In the genomic region with DNA sequence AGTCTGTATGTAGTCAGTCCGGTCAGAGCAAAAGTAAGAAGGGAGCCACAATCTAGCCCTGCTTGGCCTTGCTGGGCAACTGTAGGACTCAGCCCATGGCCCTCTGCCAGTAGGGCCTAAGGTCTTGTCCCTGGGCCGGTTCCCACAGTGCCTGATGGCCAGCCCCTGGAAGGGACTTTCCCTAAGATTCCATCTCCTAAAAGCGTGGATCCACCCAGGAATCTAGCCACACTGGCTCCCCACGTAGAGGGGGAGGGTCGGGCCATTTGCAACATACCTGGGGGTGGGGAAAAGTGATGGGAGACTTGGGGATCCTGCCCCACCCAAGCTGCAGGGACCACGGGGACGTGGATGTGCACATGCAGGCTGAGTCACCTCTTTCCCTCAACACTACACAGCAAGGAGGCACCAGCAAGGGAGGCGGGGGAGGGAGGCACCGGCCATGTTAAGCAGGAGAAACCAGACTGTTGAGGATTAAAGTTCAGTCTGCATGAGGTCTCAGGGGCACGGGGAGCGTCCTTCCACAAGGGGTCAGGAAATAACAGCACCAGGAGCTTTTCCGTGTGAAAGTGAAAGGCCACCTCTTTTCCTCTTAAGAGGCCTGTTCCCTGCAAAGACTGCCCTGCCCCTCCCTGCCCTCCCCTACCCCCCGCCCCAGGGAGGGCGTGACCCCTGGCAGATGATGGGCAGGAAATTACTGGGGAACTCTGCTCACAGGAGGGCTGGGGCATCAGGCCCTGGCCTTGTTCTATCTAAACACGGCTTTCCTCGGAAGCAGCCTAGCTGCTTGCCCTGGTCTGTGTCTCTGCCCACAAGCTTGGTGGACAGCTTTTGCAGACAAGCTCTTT, we compare ENCODE assay signal across 9 mouse cellular contexts. TPM values are rescaled to one million over a fixed set of nuclear protein-coding genes. Genes with fewer than 3 reads are reported as not detected.
A peak's percentile ranks its signal among the peaks of the same experiment; 100 is the strongest.
DNase-seq lines count a peak whose midpoint lies in the region; ATAC-seq and TF ChIP-seq lines count a peak whose summit lies in the region.
"Had no signal": no experiment of that assay in that cellular context is flagged by ENCODE, and none has a peak within 500 bp of the region (broad histone marks: within the 10 kb centered on the region; RNA-seq: fewer than 3 reads in every experiment).

No protein-coding gene starts in this region.

- DNase-seq in spleen, adult 18-20 months: peak; percentile 68 to 72
- no peak for DNase-seq in spleen, adult 12 weeks (ENCODE audit: low spot score)
- peak; percentile 75 to 80 for DNase-seq in lung, adult 18-20 months
- peak; percentile 89 for DNase-seq in stomach, postnatal 0 days (ENCODE audit: low spot score)
- no peak for DNase-seq in cerebellum, postnatal 4 days (ENCODE audit: low spot score in 2 of 2)
- DNase-seq in hindbrain, postnatal 0 days (ENCODE audit: low spot score): no peak

- H3K4me2 ChIP-seq in embryonic facial prominence, embryonic 13.5 days: no peak overlapping the region
- H3K4me2 ChIP-seq in intestine, embryonic 15.5 days (replicated peaks): peak overlapping the region; percentile 34
- peak overlapping the region; percentile 31; the same call in 1 of the 2 replicates for H3K4me2 ChIP-seq in stomach, postnatal 0 days (replicated peaks; ENCODE audit: low read depth)
- H3K4me2 ChIP-seq in hindbrain, postnatal 0 days (ENCODE audit: low read depth, low read length): no peak overlapping the region
- H3K4me2 ChIP-seq: neural tube, embryonic 13.5 days had no signal

- no peak overlapping the region for H3K4me3 ChIP-seq in embryonic facial prominence, embryonic 13.5 days
- H3K4me3 ChIP-seq in intestine, embryonic 15.5 days (replicated peaks): no peak overlapping the region
- H3K4me3 ChIP-seq in stomach, postnatal 0 days (ENCODE audit: low read depth, low read length): no peak overlapping the region
- H3K4me3 ChIP-seq in hindbrain, postnatal 0 days (ENCODE audit: low read length): no peak overlapping the region
- H3K4me3 ChIP-seq: neural tube, embryonic 13.5 days had no signal

- peaks cover 38% of the 10 kb centered on the region for H3K4me1 ChIP-seq in embryonic facial prominence, embryonic 13.5 days
- peaks cover 45% of the 10 kb centered on the region for H3K4me1 ChIP-seq in intestine, embryonic 15.5 days (replicated peaks)
- H3K4me1 ChIP-seq in stomach, postnatal 0 days (replicated peaks; ENCODE audit: control insufficient read depth, insufficient read depth): peaks cover 8% of the 10 kb centered on the region
- 0 out of 2 replicates have a peak, but pooled peaks cover 6% of the 10 kb centered on the region for H3K4me1 ChIP-seq in hindbrain, postnatal 0 days (ENCODE audit: insufficient read depth, low read length)

- peaks cover 18% of the 10 kb centered on the region for H3K27me3 ChIP-seq in embryonic facial prominence, embryonic 13.5 days
- no peaks in the 10 kb centered on the region for H3K27me3 ChIP-seq in intestine, embryonic 15.5 days (replicated peaks)
- H3K27me3 ChIP-seq in stomach, postnatal 0 days (ENCODE audit: control insufficient read depth, insufficient read depth, low read length): no peaks in the 10 kb centered on the region
- H3K27me3 ChIP-seq in hindbrain, postnatal 0 days (ENCODE audit: insufficient read depth, low read length): no peaks in the 10 kb centered on the region

- peak; percentile 37; the same call in 1 of the 2 replicates for TF ChIP-seq CTCF in stomach, postnatal 0 days (IDR thresholded peaks at IDR 0.05; ENCODE audit: low read depth)
- no peak for TF ChIP-seq CTCF in hindbrain, postnatal 0 days (IDR thresholded peaks at IDR 0.05; ENCODE audit: low read depth)

- H3K9ac ChIP-seq in embryonic facial prominence, embryonic 13.5 days: peak overlapping the region; percentile 46; the same call in 1 of the 2 replicates
- H3K9ac ChIP-seq in intestine, embryonic 15.5 days: no peak overlapping the region
- peak overlapping the region; percentile 23; the same call in 1 of the 2 replicates for H3K9ac ChIP-seq in stomach, postnatal 0 days (ENCODE audit: low read length)
- no peak overlapping the region for H3K9ac ChIP-seq in hindbrain, postnatal 0 days (replicated peaks; ENCODE audit: low read length)
- H3K9ac ChIP-seq: neural tube, embryonic 13.5 days had no signal

- H3K27ac ChIP-seq in embryonic facial prominence, embryonic 13.5 days: peak overlapping the region; percentile 16; the same call in 1 of the 2 replicates
- H3K27ac ChIP-seq in intestine, embryonic 15.5 days: peak overlapping the region; percentile 88
- peak overlapping the region; percentile 94 for H3K27ac ChIP-seq in stomach, postnatal 0 days (replicated peaks)
- H3K27ac ChIP-seq in hindbrain, postnatal 0 days: no peak overlapping the region
- H3K27ac ChIP-seq: neural tube, embryonic 13.5 days had no signal

- ATAC-seq in embryonic facial prominence, embryonic 13.5 days (ENCODE audit: insufficient number of reproducible peaks, insufficient read depth, low FRiP score, low TSS enrichment, low read depth): no peak
- ATAC-seq in intestine, embryonic 15.5 days: peak; percentile 75
- ATAC-seq in stomach, postnatal 0 days (ENCODE audit: low FRiP score, low TSS enrichment): peak; percentile 76
- ATAC-seq in hindbrain, postnatal 0 days: no peak

- peak; percentile 28 for TF ChIP-seq EP300 in stomach, postnatal 0 days (optimal IDR thresholded peaks at IDR 0.05)

- H3K9me3 ChIP-seq in embryonic facial prominence, embryonic 13.5 days: no peaks in the 10 kb centered on the region
- no peaks in the 10 kb centered on the region for H3K9me3 ChIP-seq in intestine, embryonic 15.5 days
- no peaks in the 10 kb centered on the region for H3K9me3 ChIP-seq in stomach, postnatal 0 days (ENCODE audit: control insufficient read depth, low read length)
- no peaks in the 10 kb centered on the region for H3K9me3 ChIP-seq in hindbrain, postnatal 0 days (ENCODE audit: low read length)
- H3K9me3 ChIP-seq: neural tube, embryonic 13.5 days had no signal

- WGBS in embryonic facial prominence, embryonic 13.5 days: 18% methylated on average over 16 of the region's 16 CpGs
- 17% methylated on average over 16 of the region's 16 CpGs for WGBS in intestine, embryonic 15.5 days
- WGBS in stomach, postnatal 0 days: 14% methylated on average over 15 of the region's 16 CpGs
- 34% methylated on average over 16 of the region's 16 CpGs for WGBS in hindbrain, postnatal 0 days

- H3K36me3 ChIP-seq in embryonic facial prominence, embryonic 13.5 days: peaks cover 17% of the 10 kb centered on the region; the same call in 1 of the 2 replicates
- no peaks in the 10 kb centered on the region for H3K36me3 ChIP-seq in intestine, embryonic 15.5 days
- H3K36me3 ChIP-seq in stomach, postnatal 0 days (ENCODE audit: control insufficient read depth, insufficient read depth, low read length): peaks cover 10% of the 10 kb centered on the region; the same call in 1 of the 2 replicates
- no peaks in the 10 kb centered on the region for H3K36me3 ChIP-seq in hindbrain, postnatal 0 days (ENCODE audit: insufficient read depth, low read length)
- H3K36me3 ChIP-seq: neural tube, embryonic 13.5 days had no signal

RNA-seq across cellular contexts. Expression of a gene that starts 5.0 kb away (rescaled TPM):
- polyA plus RNA-seq in embryonic facial prominence, embryonic 13.5 days (2015; fragmentation: Nextera tagmentation; extraction: Ambion mirVana): 0.70 and 0.80 TPM in 2 replicates
- polyA plus RNA-seq in intestine, embryonic 15.5 days (2015; fragmentation: Nextera tagmentation; extraction: Ambion mirVana): 1.4 and 1.8 TPM in 2 replicates
- polyA plus RNA-seq in stomach, postnatal 0 days (2015; fragmentation: Nextera tagmentation; extraction: Ambion mirVana): 2.7 TPM in 2 replicates
- total RNA-seq in hindbrain, postnatal 0 days (2014; rRNA removed): not detected in 2 replicates
- polyA plus RNA-seq in hindbrain, postnatal 0 days (2015; fragmentation: Nextera tagmentation; extraction: Ambion mirVana): 0.16 and 0.31 TPM in 2 replicates

RNA-seq across cellular contexts. Expression of a gene that starts 37.7 kb away (rescaled TPM):
- polyA plus RNA-seq in embryonic facial prominence, embryonic 13.5 days (2015; fragmentation: Nextera tagmentation; extraction: Ambion mirVana): 71.2 and 79.9 TPM in 2 replicates
- polyA plus RNA-seq in intestine, embryonic 15.5 days (2015; fragmentation: Nextera tagmentation; extraction: Ambion mirVana): 47.1 and 50.8 TPM in 2 replicates
- polyA plus RNA-seq in stomach, postnatal 0 days (2015; fragmentation: Nextera tagmentation; extraction: Ambion mirVana): 28.3 and 28.4 TPM in 2 replicates
- 47.0 and 50.4 TPM in 2 replicates for total RNA-seq in hindbrain, postnatal 0 days (2014; rRNA removed)
- 131 and 133 TPM in 2 replicates for polyA plus RNA-seq in hindbrain, postnatal 0 days (2015; fragmentation: Nextera tagmentation; extraction: Ambion mirVana)

RNA-seq across cellular contexts. Expression of a gene that starts 56.2 kb away (rescaled TPM):
- polyA plus RNA-seq in embryonic facial prominence, embryonic 13.5 days (2015; fragmentation: Nextera tagmentation; extraction: Ambion mirVana): 31.9 and 32.9 TPM in 2 replicates
- 24.6 and 28.2 TPM in 2 replicates for polyA plus RNA-seq in intestine, embryonic 15.5 days (2015; fragmentation: Nextera tagmentation; extraction: Ambion mirVana)
- 13.0 and 13.6 TPM in 2 replicates for polyA plus RNA-seq in stomach, postnatal 0 days (2015; fragmentation: Nextera tagmentation; extraction: Ambion mirVana)
- total RNA-seq in hindbrain, postnatal 0 days (2014; rRNA removed): 29.2 and 35.0 TPM in 2 replicates
- 15.7 and 16.3 TPM in 2 replicates for polyA plus RNA-seq in hindbrain, postnatal 0 days (2015; fragmentation: Nextera tagmentation; extraction: Ambion mirVana)

RNA-seq across cellular contexts. Expression of a gene that starts 57.2 kb away (rescaled TPM):
- polyA plus RNA-seq in embryonic facial prominence, embryonic 13.5 days (2015; fragmentation: Nextera tagmentation; extraction: Ambion mirVana): 0.12 TPM in 1 of 2 replicates, not detected in the other
- not detected in 2 replicates for polyA plus RNA-seq in intestine, embryonic 15.5 days (2015; fragmentation: Nextera tagmentation; extraction: Ambion mirVana)
- 0.05 and 0.06 TPM in 2 replicates for polyA plus RNA-seq in stomach, postnatal 0 days (2015; fragmentation: Nextera tagmentation; extraction: Ambion mirVana)
- total RNA-seq in hindbrain, postnatal 0 days (2014; rRNA removed): 0.73 and 2.4 TPM in 2 replicates
- 1.4 and 1.5 TPM in 2 replicates for polyA plus RNA-seq in hindbrain, postnatal 0 days (2015; fragmentation: Nextera tagmentation; extraction: Ambion mirVana)

Comparison
In these comparisons a context has a peak if more than half of its experiments do, and no peak if none do; other contexts are left out.
1. DNase-seq: peak in spleen, adult 18-20 months (2 of 2), lung, adult 18-20 months (2 of 2) and stomach, postnatal 0 days (single experiment); none in spleen, adult 12 weeks (single experiment), cerebellum, postnatal 4 days (0 of 2) and hindbrain, postnatal 0 days (single experiment).
2. ATAC-seq: peak in intestine, embryonic 15.5 days (single experiment) and stomach, postnatal 0 days (single experiment); none in embryonic facial prominence, embryonic 13.5 days (single experiment) and hindbrain, postnatal 0 days (single experiment).
3. H3K4me2 ChIP-seq: peak in intestine, embryonic 15.5 days (single experiment) and stomach, postnatal 0 days (single experiment); none in embryonic facial prominence, embryonic 13.5 days (single experiment) and hindbrain, postnatal 0 days (single experiment).
4. H3K9ac ChIP-seq: peak in embryonic facial prominence, embryonic 13.5 days (single experiment) and stomach, postnatal 0 days (single experiment); none in intestine, embryonic 15.5 days (single experiment) and hindbrain, postnatal 0 days (single experiment).